Mouse (Mus musculus): ENCODE results near the gene Glb1.
A peak's percentile ranks its signal among the peaks of the same experiment; 100 is the strongest.

The Glb1 gene

GRCm38 (mm10) chr9:114395258-114395657, 5.6 kb upstream of the Glb1 start:
- DNase-seq (ENCODE audit: low read depth) = no peak

- DNase-seq (ENCODE audit: low read depth) = no peak
Measured at GRCm38 (mm10) chr9:114399680-114400079, 1.2 kb upstream of the Glb1 start.

GRCm38 (mm10) chr9:114400588-114400948, 308 bp upstream of the Glb1 start:
- no peak for DNase-seq (ENCODE audit: low read depth)

GRCm38 (mm10) chr9:114401685-114402080, 807 bp downstream of the Glb1 start:
- peak; percentile 51 for DNase-seq (ENCODE audit: low read depth)

GRCm38 (mm10) chr9:114407676-114408075, 6.8 kb downstream of the Glb1 start:
- DNase-seq (ENCODE audit: low read depth) = no peak

GRCm38 (mm10) chr9:114410313-114410862, 9.5 kb downstream of the Glb1 start:
- DNase-seq (ENCODE audit: low read depth) = no peak

- DNase-seq (ENCODE audit: low read depth) = no peak
Measured at GRCm38 (mm10) chr9:114411295-114411694, 10.4 kb downstream of the Glb1 start.

- DNase-seq (ENCODE audit: low read depth) = no peak
Measured at GRCm38 (mm10) chr9:114412406-114412805, 11.5 kb downstream of the Glb1 start.

- DNase-seq (ENCODE audit: low read depth) = no peak
Measured at GRCm38 (mm10) chr9:114413866-114414265, 13.0 kb downstream of the Glb1 start.

- DNase-seq (ENCODE audit: low read depth) = peak; percentile 48
Measured at GRCm38 (mm10) chr9:114415701-114416100, 14.8 kb downstream of the Glb1 start.

- DNase-seq (ENCODE audit: low read depth) = no peak
Measured at GRCm38 (mm10) chr9:114416646-114417517, 16.0 kb downstream of the Glb1 start.

- peak; percentile 62 for DNase-seq (ENCODE audit: low read depth)
Measured at GRCm38 (mm10) chr9:114418187-114418586, 17.3 kb downstream of the Glb1 start.

GRCm38 (mm10) chr9:114420443-114420842, 19.6 kb downstream of the Glb1 start:
- DNase-seq (ENCODE audit: low read depth) = no peak

GRCm38 (mm10) chr9:114421045-114421444, 20.2 kb downstream of the Glb1 start:
- DNase-seq (ENCODE audit: low read depth) = no peak

GRCm38 (mm10) chr9:114421797-114422196, 20.9 kb downstream of the Glb1 start:
- DNase-seq (ENCODE audit: low read depth) = no peak

- DNase-seq (ENCODE audit: low read depth) = no peak
Measured at GRCm38 (mm10) chr9:114425576-114425975, 24.7 kb downstream of the Glb1 start.

- no peak for DNase-seq (ENCODE audit: low read depth)
Measured at GRCm38 (mm10) chr9:114426201-114426600, 25.3 kb downstream of the Glb1 start.

GRCm38 (mm10) chr9:114427425-114427824, 26.5 kb downstream of the Glb1 start:
- no peak for DNase-seq (ENCODE audit: low read depth)

- DNase-seq (ENCODE audit: low read depth) = peak; percentile 36
Measured at GRCm38 (mm10) chr9:114428103-114428834, 27.4 kb downstream of the Glb1 start.

- DNase-seq (ENCODE audit: low read depth) = no peak
Measured at GRCm38 (mm10) chr9:114435668-114436067, 34.8 kb downstream of the Glb1 start.

- DNase-seq (ENCODE audit: low read depth) = no peak
Measured at GRCm38 (mm10) chr9:114440548-114440947, 39.7 kb downstream of the Glb1 start.

- no peak for DNase-seq (ENCODE audit: low read depth)
Measured at GRCm38 (mm10) chr9:114442225-114442624, 41.3 kb downstream of the Glb1 start.

- no peak for DNase-seq (ENCODE audit: low read depth)
Measured at GRCm38 (mm10) chr9:114442893-114443292, 42.0 kb downstream of the Glb1 start.

Data from c-Kit-positive CD71-positive TER-119-negative erythroid progenitor cells, embryonic 14.5 days (primary cell).